In the genomic region with DNA sequence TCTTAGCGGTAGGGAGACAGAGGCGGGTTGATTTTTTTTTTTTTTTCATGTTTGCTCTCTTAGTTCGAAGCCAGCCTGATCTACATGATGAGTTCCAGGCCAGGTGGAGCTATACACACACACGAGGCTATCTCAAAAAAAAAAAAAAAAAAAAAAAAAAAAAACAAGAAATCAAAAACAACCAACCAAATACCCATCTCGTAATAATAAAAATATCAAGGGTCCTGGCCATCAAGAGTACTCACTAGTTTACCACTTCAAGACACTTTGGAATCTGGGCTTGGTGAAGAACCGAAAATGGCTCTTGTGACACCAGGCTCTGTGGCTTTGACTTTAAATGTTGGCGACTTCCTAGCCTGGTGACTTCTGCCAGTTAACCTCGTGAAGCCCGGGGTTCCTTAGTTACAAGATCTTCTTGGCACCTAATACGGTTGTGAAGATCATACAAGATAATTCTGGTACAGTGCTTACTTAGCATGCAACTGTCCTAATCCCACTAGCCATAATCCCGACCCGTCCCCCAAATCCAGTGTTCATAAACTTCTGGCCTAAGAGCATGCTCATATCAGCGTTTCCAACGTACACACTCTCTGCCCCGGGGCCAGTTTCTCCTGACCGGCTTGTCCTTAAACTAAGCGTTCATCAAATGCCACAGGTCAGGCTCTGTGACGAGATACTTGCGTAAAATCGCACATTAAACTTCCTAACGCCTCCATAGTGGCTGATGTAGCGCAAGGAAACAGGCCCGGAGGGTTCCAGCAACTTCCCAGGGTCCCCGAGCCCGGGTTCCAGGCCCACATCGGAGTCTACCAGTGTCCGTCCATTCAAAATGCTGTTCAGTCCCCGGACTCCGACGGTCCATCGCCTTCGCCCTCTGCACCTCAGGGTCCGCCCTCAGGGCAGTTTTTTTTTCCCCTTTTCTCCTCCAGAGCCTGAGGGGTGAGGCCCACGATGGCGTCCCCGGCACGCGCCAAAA, we compare ENCODE assay signal across 8 mouse cellular contexts. TPM values are rescaled to one million over a fixed set of nuclear protein-coding genes. Genes with fewer than 3 reads are reported as not detected.
DNase-seq lines count a peak whose midpoint lies in the region; ATAC-seq and TF ChIP-seq lines count a peak whose summit lies in the region.

No protein-coding gene starts in this region.

- H3K27ac ChIP-seq in layer of hippocampus, adult 2 months, result peak overlapping the region; percentile 96
- H3K27ac ChIP-seq in ES-Bruce4 (ENCODE audit: insufficient read depth, low read length) (no peak overlapping the region), macrophage (peak overlapping the region; percentile 74)
- peak overlapping the region; percentile 74 for H3K27ac ChIP-seq in embryonic facial prominence, embryonic 13.5 days
- peak overlapping the region; percentile 100 for H3K27ac ChIP-seq in heart, embryonic 10.5 days
- H3K27ac ChIP-seq in kidney, embryonic 16.5 days (ENCODE audit: low read length), result peak overlapping the region; percentile 71
- H3K27ac ChIP-seq in stomach, postnatal 0 days (replicated peaks), result peak overlapping the region; percentile 77

- TF ChIP-seq CTCF in layer of hippocampus, adult 2 months (conservative IDR thresholded peaks at IDR 0.05), result no peak
- TF ChIP-seq CTCF in ES-Bruce4 (IDR thresholded peaks at IDR 0.05; ENCODE audit: low read depth, low read length), result no peak
- TF ChIP-seq CTCF in stomach, postnatal 0 days (IDR thresholded peaks at IDR 0.05; ENCODE audit: low read depth), result no peak

- peak overlapping the region; percentile 97 for H3K9ac ChIP-seq in ES-Bruce4 (ENCODE audit: low read depth, poor library complexity, severe bottlenecking)
- peak overlapping the region; percentile 89 for H3K9ac ChIP-seq in embryonic facial prominence, embryonic 13.5 days
- peak overlapping the region; percentile 91 for H3K9ac ChIP-seq in kidney, embryonic 16.5 days (replicated peaks; ENCODE audit: low read length)
- peak overlapping the region; percentile 84 for H3K9ac ChIP-seq in stomach, postnatal 0 days (ENCODE audit: low read length)

- peak; percentile 38 for ATAC-seq in embryonic facial prominence, embryonic 13.5 days (ENCODE audit: insufficient number of reproducible peaks, insufficient read depth, low FRiP score, low TSS enrichment, low read depth)
- ATAC-seq in kidney, embryonic 16.5 days (ENCODE audit: low FRiP score, low TSS enrichment), result peak; percentile 5
- ATAC-seq in stomach, postnatal 0 days (ENCODE audit: low FRiP score, low TSS enrichment), result no peak; the same call in 1 of the 2 replicates

- H3K36me3 ChIP-seq in ES-Bruce4 (ENCODE audit: control insufficient read depth, insufficient read depth, low read length, poor library complexity, severe bottlenecking) (peaks cover under 1% of the 10 kb centered on the region), macrophage (ENCODE audit: inconsistent target) (no peaks in the 10 kb centered on the region)
- H3K36me3 ChIP-seq in embryonic facial prominence, embryonic 13.5 days, result no peaks in the 10 kb centered on the region
- H3K36me3 ChIP-seq in heart, embryonic 10.5 days, result no peaks in the 10 kb centered on the region
- no peaks in the 10 kb centered on the region for H3K36me3 ChIP-seq in kidney, embryonic 16.5 days (ENCODE audit: insufficient read depth, low read length)
- H3K36me3 ChIP-seq in stomach, postnatal 0 days (ENCODE audit: control insufficient read depth, insufficient read depth, low read length), result no peaks in the 10 kb centered on the region

- 13% methylated on average over 38 of the region's 38 CpGs for WGBS in embryonic facial prominence, embryonic 13.5 days
- 11% methylated on average over 38 of the region's 38 CpGs for WGBS in heart, embryonic 10.5 days
- WGBS in kidney, embryonic 16.5 days, result 14% methylated on average over 38 of the region's 38 CpGs
- 7% methylated on average over 34 of the region's 38 CpGs for WGBS in macrophage (ENCODE audit: missing documents)
- 14% methylated on average over 38 of the region's 38 CpGs for WGBS in stomach, postnatal 0 days

- H3K9me3 ChIP-seq in ES-Bruce4 (replicated peaks; ENCODE audit: control insufficient read depth, insufficient read depth, low read length, poor library complexity, severe bottlenecking), result no peaks in the 10 kb centered on the region
- no peaks in the 10 kb centered on the region for H3K9me3 ChIP-seq in embryonic facial prominence, embryonic 13.5 days
- H3K9me3 ChIP-seq in heart, embryonic 10.5 days, result no peaks in the 10 kb centered on the region
- H3K9me3 ChIP-seq in kidney, embryonic 16.5 days (ENCODE audit: low read length), result no peaks in the 10 kb centered on the region
- no peaks in the 10 kb centered on the region for H3K9me3 ChIP-seq in stomach, postnatal 0 days (ENCODE audit: control insufficient read depth, low read length)

- no peak for TF ChIP-seq EP300 in ES-Bruce4 (IDR thresholded peaks at IDR 0.05; ENCODE audit: insufficient read depth, low read depth, low read length)
- TF ChIP-seq EP300 in stomach, postnatal 0 days (optimal IDR thresholded peaks at IDR 0.05), result no peak

- peak overlapping the region; percentile 68 for H3K4me3 ChIP-seq in layer of hippocampus, adult 2 months
- H3K4me3 ChIP-seq in ES-Bruce4 (ENCODE audit: low read depth, low read length), result peak overlapping the region; percentile 86
- H3K4me3 ChIP-seq in embryonic facial prominence, embryonic 13.5 days, result peak overlapping the region; percentile 86
- H3K4me3 ChIP-seq in heart, embryonic 10.5 days, result peak overlapping the region; percentile 97
- peak overlapping the region; percentile 88 for H3K4me3 ChIP-seq in kidney, embryonic 16.5 days (ENCODE audit: low read length)
- H3K4me3 ChIP-seq in macrophage (ENCODE audit: inconsistent target), result peak overlapping the region; percentile 81
- H3K4me3 ChIP-seq in stomach, postnatal 0 days (ENCODE audit: low read depth, low read length), result peak overlapping the region; percentile 81

- no peak for TF ChIP-seq POLR2A in ES-Bruce4 (IDR thresholded peaks at IDR 0.05; ENCODE audit: insufficient read depth, low read length)

- H3K4me1 ChIP-seq in ES-Bruce4 (ENCODE audit: control insufficient read depth, insufficient read depth, low read length), result no peaks in the 10 kb centered on the region
- H3K4me1 ChIP-seq in embryonic facial prominence, embryonic 13.5 days, result peaks cover 15% of the 10 kb centered on the region
- H3K4me1 ChIP-seq in heart, embryonic 10.5 days, result peaks cover 14% of the 10 kb centered on the region
- H3K4me1 ChIP-seq in kidney, embryonic 16.5 days (ENCODE audit: insufficient read depth, low read length), result 0 out of 2 replicates have a peak, but pooled peaks cover 7% of the 10 kb centered on the region
- H3K4me1 ChIP-seq in stomach, postnatal 0 days (replicated peaks; ENCODE audit: control insufficient read depth, insufficient read depth), result no peaks in the 10 kb centered on the region

- H3K27me3 ChIP-seq in ES-Bruce4 (ENCODE audit: control insufficient read depth, insufficient read depth, low read length, poor library complexity, severe bottlenecking), result no peaks in the 10 kb centered on the region
- H3K27me3 ChIP-seq in embryonic facial prominence, embryonic 13.5 days, result no peaks in the 10 kb centered on the region
- H3K27me3 ChIP-seq in heart, embryonic 10.5 days (ENCODE audit: insufficient read depth, poor library complexity, severe bottlenecking), result no peaks in the 10 kb centered on the region
- no peaks in the 10 kb centered on the region for H3K27me3 ChIP-seq in kidney, embryonic 16.5 days (ENCODE audit: insufficient read depth, low read length)
- no peaks in the 10 kb centered on the region for H3K27me3 ChIP-seq in stomach, postnatal 0 days (ENCODE audit: control insufficient read depth, insufficient read depth, low read length)

- H3K4me2 ChIP-seq in embryonic facial prominence, embryonic 13.5 days, result peak overlapping the region; percentile 94
- H3K4me2 ChIP-seq in kidney, embryonic 16.5 days (replicated peaks; ENCODE audit: low read depth, low read length), result peak overlapping the region; percentile 99
- H3K4me2 ChIP-seq in stomach, postnatal 0 days (replicated peaks; ENCODE audit: low read depth), result peak overlapping the region; percentile 99

- peak in 1 of 2 experiments; percentile 26 for DNase-seq in layer of hippocampus, adult 2 months (ENCODE audit: low spot score in 2 of 2)
- no peak for DNase-seq in layer of hippocampus, postnatal 25 days (ENCODE audit: extremely low spot score in 1 of 2, low spot score in 1 of 2)
- no peak for DNase-seq in heart, embryonic 10.5 days (ENCODE audit: low spot score)
- peak; percentile 31 for DNase-seq in stomach, postnatal 0 days (ENCODE audit: low spot score)

- peaks cover 9% of the 10 kb centered on the region; the same call in 1 of the 2 replicates for H3K79me2 ChIP-seq in macrophage (ENCODE audit: inconsistent target)

RNA-seq across cellular contexts. Expression of a gene that starts 0.8 kb away (rescaled TPM):
- 10 to 100 TPM; 20.8 to 22.0 TPM for total RNA-seq in layer of hippocampus, adult 2 months (2021)
- 10 to 100 TPM; 28.4 to 34.3 TPM for total RNA-seq in layer of hippocampus, postnatal 25 days (2021)
- polyA plus RNA-seq in ES-Bruce4 (2011; ENCODE audit: insufficient read depth, insufficient read length, low read depth, missing spikeins), result 78.7 and 87.2 TPM in 2 replicates
- 29.6 and 33.6 TPM in 2 replicates for polyA plus RNA-seq in embryonic facial prominence, embryonic 13.5 days (2015; fragmentation: Nextera tagmentation; extraction: Ambion mirVana)
- polyA plus RNA-seq in heart, embryonic 10.5 days (2016; fragmentation: Nextera tagmentation; extraction: Ambion mirVana), result 76.5 and 91.2 TPM in 2 replicates
- polyA plus RNA-seq in kidney, embryonic 16.5 days (2015; fragmentation: Nextera tagmentation; extraction: Ambion mirVana), result 44.0 and 48.7 TPM in 2 replicates
- total RNA-seq in macrophage (2018; cell fraction: chromatin; rRNA removed), result 1 to 10 TPM in 5 of 26 experiments, under 1 TPM in 19, not detected in 2; 0.13 to 3.5 (median 0.58) TPM
- 10 to 100 TPM in 1 of 26 experiments, 1 to 10 TPM in 25; 1.5 to 10.7 (median 3.8) TPM for total RNA-seq in macrophage (2018; cell fraction: cytosol; rRNA removed)
- 10 to 100 TPM in 2 of 26 experiments, 1 to 10 TPM in 24; 1.8 to 15.6 (median 4.2) TPM for total RNA-seq in macrophage (2018; cell fraction: nucleus; rRNA removed)
- 3.7 to 13.7 TPM (median 4.0 TPM) in 3 replicates for polyA plus RNA-seq in macrophage (2018)
- 32.0 and 32.1 TPM in 2 replicates for polyA plus RNA-seq in stomach, postnatal 0 days (2015; fragmentation: Nextera tagmentation; extraction: Ambion mirVana)
